Mouse (Mus musculus): ENCODE measurements around the gene Nbea.

DNA sequence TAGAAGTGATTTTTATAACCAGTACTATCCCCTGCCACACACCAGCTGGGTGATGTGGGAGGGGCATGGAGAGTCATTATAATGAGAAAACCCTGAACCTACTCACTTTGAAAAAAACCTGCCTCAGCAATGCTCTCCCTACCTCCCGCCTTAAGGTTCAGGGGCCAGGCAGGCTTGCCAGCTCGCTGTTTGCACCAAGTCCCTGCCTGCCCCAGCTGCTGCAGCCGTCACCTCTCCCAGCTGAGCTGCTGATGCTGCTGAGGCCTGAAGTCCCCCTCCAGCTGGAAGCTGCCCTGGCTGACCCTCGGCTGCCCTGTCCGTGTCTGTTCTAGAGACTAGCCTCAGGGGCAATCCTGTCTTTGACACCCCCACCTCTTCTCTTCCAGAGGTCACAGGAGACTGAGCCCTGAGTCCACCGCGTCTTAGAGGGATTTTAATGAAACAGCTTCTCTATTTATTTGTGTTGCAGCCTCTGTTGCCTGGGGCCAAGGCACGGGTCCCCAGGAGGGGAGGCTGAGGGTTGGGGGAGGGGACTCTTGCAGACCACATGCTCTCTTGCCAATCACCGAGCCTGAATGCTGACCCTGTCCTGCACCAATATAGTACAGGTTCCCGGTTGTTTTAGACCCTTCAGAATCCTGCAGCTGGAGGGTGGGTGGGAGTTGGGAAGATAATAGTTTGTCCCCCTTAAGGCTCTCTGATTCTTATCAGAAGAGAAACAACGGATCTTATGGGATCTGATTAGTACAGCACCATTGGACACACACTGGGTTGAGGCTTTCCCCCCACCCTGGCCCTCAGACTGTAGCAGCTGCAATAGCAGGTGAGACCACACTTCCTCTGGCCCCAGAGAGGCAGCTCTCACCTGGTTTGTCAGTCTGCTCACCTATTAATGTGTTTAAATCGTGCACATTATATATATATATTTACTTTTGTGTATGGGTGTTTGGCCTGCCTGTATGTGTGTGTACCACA, 595.2 kb downstream of the Nbea start:
- TF ChIP-seq CTCF (IDR thresholded peaks at IDR 0.05; ENCODE audit: low read depth, low read length) (no peak), POLR2AphosphoS5 (IDR thresholded peaks at IDR 0.05; ENCODE audit: insufficient replicate concordance, low read depth, low read length) (no peak), TAL1 (conservative IDR thresholded peaks at IDR 0.05; ENCODE audit: low read depth, low read length) (no peak), GATA1 (IDR thresholded peaks at IDR 0.05; ENCODE audit: borderline replicate concordance, low read length) (no peak), GATA2 (IDR thresholded peaks at IDR 0.05; ENCODE audit: borderline replicate concordance, low read depth, low read length) (no peak)
